Mouse (Mus musculus) forebrain, postnatal 0 days (tissue): ENCODE data around the gene Srbd1. TPM values are rescaled to one million over a fixed set of nuclear protein-coding genes. Genes with fewer than 3 reads are reported as not detected.

ENCODE experiments used
- ATAC-seq: fragments of 200-750 bp; cut with Nextera tagmentation; 2 replicates; pipeline ENCODE4 v1.8.0; 2017; ENCODE audit warnings: mild to moderate bottlenecking, moderate library complexity
- DNase-seq: peaks from one replicate; pipeline ENCODE4 v3.0.0-alpha.2; 2015
- H3K27ac ChIP-seq: fragments of 300-500 bp; sonication (generic); 2 replicates; pipeline ENCODE4 v1.5.1; 2014; ENCODE audit warnings: low read depth, mild to moderate bottlenecking, antibody characterized with exemption, low read length, moderate library complexity, mixed read lengths
- H3K27me3 ChIP-seq: fragments of 300-500 bp; sonication (generic); 2 replicates; pipeline ENCODE4 v1.6.1; 2014; ENCODE audit warnings: mild to moderate bottlenecking, low read length, mixed read lengths; ENCODE audit not compliant: insufficient read depth
- H3K36me3 ChIP-seq: fragments of 300-500 bp; sonication (generic); 2 replicates; pipeline ENCODE4 v1.6.1; 2014; ENCODE audit warnings: mild to moderate bottlenecking, moderate library complexity; ENCODE audit not compliant: insufficient read depth
- H3K4me1 ChIP-seq: fragments of 300-500 bp; sonication (generic); 2 replicates; pipeline ENCODE4 v1.6.1; 2014; ENCODE audit warnings: antibody characterized with exemption; ENCODE audit not compliant: insufficient read depth
- H3K4me2 ChIP-seq: fragments of 300-500 bp; sonication (generic); 2 replicates; pipeline ENCODE4 v1.6.1; 2014; ENCODE audit warnings: low read depth, mild to moderate bottlenecking, moderate library complexity
- H3K4me3 ChIP-seq: fragments of 300-500 bp; sonication (generic); 2 replicates; pipeline ENCODE4 v1.5.1; 2014; ENCODE audit warnings: low read depth, low read length, mixed read lengths
- H3K9ac ChIP-seq: fragments of 300-500 bp; sonication (generic); 2 replicates; pipeline ENCODE4 v1.6.1; 2014; ENCODE audit warnings: mild to moderate bottlenecking
- H3K9me3 ChIP-seq: fragments of 300-500 bp; sonication (generic); 2 replicates; pipeline ENCODE4 v1.6.1; 2016; ENCODE audit warnings: low read length
- CTCF ChIP-seq: sonication (generic); IDR thresholded peaks from 2 replicates; pipeline ENCODE4 v1.5.1; 2016; ENCODE audit warnings: antibody characterized with exemption, control low read depth, low read depth
- WGBS: fragments of 180-500 bp; shearing (Covaris S2); extraction: QIAGEN DNeasy Blood & Tissue Kit; methylation state at CpG from one replicate; pipeline ENCODE4 v1.1.7; 2014; 5-methylcytosine and 5-hydroxymethylcytosine counted together
- polyA plus RNA-seq: library from polyadenylated mRNA; unstranded; fragments of >200 nt; fragmentation: Nextera tagmentation; extraction: Ambion mirVana; gene quantifications from 2 replicates; pipeline ENCODE4 v1.2.1, GENCODE M21; 2015
- total RNA-seq: library from RNA; depleted of rRNA; stranded (reverse); fragments of >200 nt; gene quantifications from 2 replicates; pipeline ENCODE4 v1.2.3, GENCODE M21; 2014

The Srbd1 gene
- total and polyA plus RNA-seq, 2 experiments from 2014 or later: 9.4 to 20.8 TPM

DNA sequence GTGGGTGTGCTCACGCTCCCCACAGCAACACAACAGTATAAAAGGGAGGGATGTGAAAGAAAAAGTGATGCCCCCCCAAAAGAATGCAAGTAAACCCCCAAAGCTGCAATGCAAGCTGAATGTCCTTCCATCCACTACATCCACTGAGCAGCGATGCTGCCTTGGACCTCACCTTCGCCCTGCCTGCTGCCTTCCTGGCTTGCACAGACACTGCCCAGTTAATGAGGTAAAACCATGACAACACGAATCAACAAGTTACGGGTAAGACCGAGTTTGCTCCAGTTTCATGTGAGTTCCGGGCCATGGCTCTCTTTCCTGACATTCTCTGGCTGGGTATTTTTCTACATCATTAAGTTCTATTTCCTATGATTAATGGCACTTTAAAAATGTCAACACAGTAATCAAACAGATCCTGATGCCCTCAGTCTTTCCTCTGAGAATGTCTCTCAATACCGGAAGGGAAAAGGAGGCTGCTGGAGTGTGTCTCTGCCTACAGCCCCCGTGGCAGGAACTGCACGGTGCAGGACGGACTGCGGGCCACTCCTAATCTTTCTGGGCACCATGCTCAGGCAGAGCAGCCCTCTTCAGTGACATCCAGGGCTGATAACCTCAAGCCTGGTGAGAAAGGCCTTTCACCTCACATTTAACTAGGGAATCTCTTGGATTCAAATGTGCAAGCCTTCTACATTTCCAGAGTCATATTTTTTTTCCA lies 155.8 kb downstream of the Srbd1 start:
- no peaks in the 10 kb centered on the region for H3K9me3 ChIP-seq
- no peaks in the 10 kb centered on the region for H3K4me1 ChIP-seq
- H3K27me3 ChIP-seq: no peaks in the 10 kb centered on the region
- no peak overlapping the region for H3K27ac ChIP-seq
- TF ChIP-seq CTCF: no peak
- no peak for ATAC-seq
- 87% methylated on average over 12 of the region's 12 CpGs for WGBS
- H3K9ac ChIP-seq: no peak overlapping the region
- no peak overlapping the region for H3K4me3 ChIP-seq
- no peak overlapping the region for H3K4me2 ChIP-seq
- H3K36me3 ChIP-seq: peaks cover 3% of the 10 kb centered on the region; the same call in 1 of the 2 replicates
- no peak for DNase-seq

DNA sequence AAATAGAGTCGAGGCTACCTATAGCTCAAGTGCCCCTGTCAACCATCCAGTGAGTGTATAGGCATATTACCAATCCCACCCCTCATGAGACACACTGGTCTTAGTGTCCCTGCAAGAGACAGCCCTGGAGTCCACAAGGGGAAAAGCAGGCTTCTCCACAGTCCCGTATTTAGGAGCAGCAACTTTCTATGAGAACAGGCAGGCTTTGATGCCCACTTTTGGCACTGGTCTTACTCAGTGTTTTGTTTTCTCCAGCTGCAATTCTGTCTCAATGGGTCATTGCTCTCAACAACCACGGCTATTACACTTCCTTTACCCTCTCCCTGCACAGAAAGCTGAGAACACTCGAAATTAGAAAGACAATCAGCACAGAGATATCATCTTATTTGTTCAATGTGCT lies 157.4 kb downstream of the Srbd1 start:
- H3K27ac ChIP-seq: no peak overlapping the region
- ATAC-seq (peak; percentile 47), DNase-seq (no peak)
- H3K4me3 ChIP-seq: no peak overlapping the region
- 49% methylated on average over 4 of the region's 4 CpGs for WGBS
- H3K9ac ChIP-seq: no peak overlapping the region
- 0 out of 2 replicates have a peak, but pooled peaks cover 3% of the 10 kb centered on the region for H3K36me3 ChIP-seq
- no peak for TF ChIP-seq CTCF
- no peaks in the 10 kb centered on the region for H3K27me3 ChIP-seq
- no peak overlapping the region for H3K4me2 ChIP-seq
- no peaks in the 10 kb centered on the region for H3K4me1 ChIP-seq
- no peaks in the 10 kb centered on the region for H3K9me3 ChIP-seq

DNA sequence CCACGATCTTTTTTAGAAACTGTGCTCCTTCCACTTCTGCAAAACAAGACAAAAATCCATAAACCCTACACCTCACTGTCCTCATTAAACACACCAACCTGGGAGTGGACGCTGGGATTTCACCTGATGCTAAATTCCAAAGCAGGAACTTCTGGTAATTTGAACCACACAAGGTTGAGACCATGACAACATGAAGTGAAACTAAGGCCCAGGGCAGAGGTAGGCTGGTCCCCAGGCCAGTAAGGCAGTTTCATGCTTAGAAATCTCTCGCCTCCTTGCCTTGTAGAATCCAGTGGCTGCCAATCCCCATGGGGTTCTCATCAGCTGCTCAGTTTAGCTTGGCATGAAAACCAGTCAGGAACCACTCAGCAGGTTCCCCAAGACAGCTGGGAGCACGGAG lies 158.4 kb downstream of the Srbd1 start:
- WGBS: 85% methylated on average over 4 of the region's 4 CpGs
- no peak for DNase-seq
- ATAC-seq: no peak

DNA sequence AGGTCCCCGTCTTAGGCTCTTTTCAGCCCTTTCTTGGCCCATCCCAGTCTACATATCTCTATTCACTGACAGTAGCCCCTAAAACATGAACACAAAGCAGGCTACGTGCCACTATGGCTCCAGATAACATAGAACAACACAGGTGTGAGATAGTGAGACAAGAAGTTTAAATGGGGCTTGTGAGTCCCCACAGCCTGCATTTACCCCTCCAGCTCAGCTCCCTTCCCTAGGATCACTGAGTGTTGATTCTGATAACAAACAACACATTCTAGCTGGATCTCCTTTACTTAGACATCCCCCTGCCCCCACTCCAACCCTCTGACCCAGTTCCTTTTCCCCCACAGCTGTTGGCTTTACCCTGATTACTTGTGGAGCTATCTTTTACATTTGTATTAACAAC lies 158.8 kb downstream of the Srbd1 start:
- Histone ChIP-seq H3K4me3 (no peak overlapping the region), H3K9me3 (no peaks in the 10 kb centered on the region), H3K4me2 (no peak overlapping the region), H3K27me3 (no peaks in the 10 kb centered on the region), H3K4me1 (no peaks in the 10 kb centered on the region), H3K36me3 (0 out of 2 replicates have a peak, but pooled peaks cover 3% of the 10 kb centered on the region), H3K9ac (no peak overlapping the region), H3K27ac (no peak overlapping the region)
- no peak for TF ChIP-seq CTCF
- 81% methylated on average over 2 of the region's 2 CpGs for WGBS
- no peak for ATAC-seq
- no peak for DNase-seq

More for the DNA sequence above, 158.4 kb downstream of the Srbd1 start:
- Histone ChIP-seq H3K36me3 (0 out of 2 replicates have a peak, but pooled peaks cover 3% of the 10 kb centered on the region), H3K4me3 (no peak overlapping the region), H3K4me2 (no peak overlapping the region), H3K27me3 (no peaks in the 10 kb centered on the region), H3K9ac (no peak overlapping the region), H3K9me3 (no peaks in the 10 kb centered on the region), H3K27ac (no peak overlapping the region), H3K4me1 (no peaks in the 10 kb centered on the region)
- no peak for TF ChIP-seq CTCF

DNA sequence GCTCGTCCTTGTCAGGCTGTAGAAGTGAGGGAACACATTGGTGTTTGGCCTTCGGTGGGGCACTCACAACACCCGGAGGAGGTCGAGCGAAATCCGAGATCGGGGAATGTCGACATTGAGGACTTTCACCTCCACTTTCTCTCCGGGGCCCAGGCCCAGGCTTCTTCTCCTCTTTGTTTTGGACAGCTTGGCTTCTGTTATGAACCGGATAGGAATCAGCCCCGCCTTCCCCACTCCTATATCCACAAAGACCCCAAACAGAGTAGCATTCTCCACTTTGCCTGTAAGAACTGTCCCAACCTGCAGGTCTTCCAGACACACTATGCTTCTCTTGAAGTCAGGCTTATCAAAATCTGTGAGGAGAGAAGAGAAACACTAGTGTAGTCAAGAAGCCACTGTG lies 159.8 kb downstream of the Srbd1 start:
- H3K4me1 ChIP-seq: no peaks in the 10 kb centered on the region
- no peaks in the 10 kb centered on the region for H3K9me3 ChIP-seq
- H3K4me2 ChIP-seq: no peak overlapping the region
- WGBS: 90% methylated on average over 11 of the region's 11 CpGs
- H3K9ac ChIP-seq: no peak overlapping the region
- ATAC-seq (no peak), DNase-seq (no peak)
- H3K27ac ChIP-seq: no peak overlapping the region
- no peak for TF ChIP-seq CTCF
- H3K36me3 ChIP-seq: 0 out of 2 replicates have a peak, but pooled peaks cover 3% of the 10 kb centered on the region
- H3K27me3 ChIP-seq: no peaks in the 10 kb centered on the region
- no peak overlapping the region for H3K4me3 ChIP-seq

DNA sequence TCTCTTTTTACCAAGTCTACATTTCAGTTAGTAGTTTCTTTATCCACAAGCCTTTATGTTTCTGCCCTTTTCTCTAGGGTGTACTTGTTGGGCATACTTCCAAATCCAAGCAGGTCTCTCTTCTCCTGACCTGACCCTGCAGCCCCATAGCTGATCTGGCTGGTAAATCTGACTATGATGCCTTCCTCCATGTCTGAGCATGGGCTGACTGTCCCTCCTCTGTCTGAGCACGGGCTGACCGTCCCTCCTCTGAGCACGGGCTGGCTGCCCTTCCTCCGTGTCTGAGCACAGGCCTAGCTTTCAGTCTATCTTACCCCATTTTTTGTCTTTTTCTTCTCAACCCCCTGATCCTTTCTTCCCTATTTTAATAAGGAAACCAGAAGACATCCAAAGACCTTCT lies 162.7 kb downstream of the Srbd1 start:
- no peak overlapping the region for H3K4me2 ChIP-seq
- no peaks in the 10 kb centered on the region for H3K4me1 ChIP-seq
- TF ChIP-seq CTCF: no peak
- no peak for ATAC-seq
- no peak overlapping the region for H3K27ac ChIP-seq
- WGBS: 96% methylated on average over 4 of the region's 4 CpGs
- H3K9me3 ChIP-seq: no peaks in the 10 kb centered on the region
- no peaks in the 10 kb centered on the region for H3K27me3 ChIP-seq
- no peak for DNase-seq
- H3K9ac ChIP-seq: no peak overlapping the region
- H3K36me3 ChIP-seq: no peaks in the 10 kb centered on the region
- no peak overlapping the region for H3K4me3 ChIP-seq

DNA sequence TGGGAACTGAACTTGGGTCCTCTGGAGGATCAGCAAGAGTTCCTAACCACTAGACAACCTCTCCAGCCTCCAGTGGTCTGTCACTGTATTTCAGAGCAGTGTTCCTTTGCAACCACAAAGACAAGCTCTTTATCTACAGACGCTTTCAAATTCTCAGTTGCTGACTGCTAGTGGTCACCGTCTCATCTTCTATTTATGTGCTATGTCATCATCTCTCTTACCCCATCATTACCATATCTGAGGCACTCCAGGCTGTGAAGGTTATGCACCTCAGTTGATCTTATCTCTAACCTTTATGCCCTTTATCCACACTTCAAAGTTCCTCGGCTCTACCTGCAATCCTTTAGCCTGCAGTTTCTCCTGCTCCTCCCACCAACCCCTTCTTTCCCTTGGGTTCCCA lies 163.1 kb downstream of the Srbd1 start:
- no peaks in the 10 kb centered on the region for H3K27me3 ChIP-seq
- no peak overlapping the region for H3K27ac ChIP-seq
- no peaks in the 10 kb centered on the region for H3K36me3 ChIP-seq
- no peaks in the 10 kb centered on the region for H3K4me1 ChIP-seq
- H3K9me3 ChIP-seq: no peaks in the 10 kb centered on the region
- DNase-seq: no peak
- ATAC-seq: no peak
- no peak overlapping the region for H3K9ac ChIP-seq
- WGBS: 91% methylated on average over 3 of the region's 3 CpGs
- no peak overlapping the region for H3K4me2 ChIP-seq
- no peak for TF ChIP-seq CTCF
- no peak overlapping the region for H3K4me3 ChIP-seq
